In genomic region chr5:110203164-110203895, GRCm38 (mm10) we compare ENCODE assay signal across 9 mouse cellular contexts. TPM values are rescaled to one million over a fixed set of nuclear protein-coding genes. Genes with fewer than 3 reads are reported as not detected.
A peak's percentile ranks its signal among the peaks of the same experiment; 100 is the strongest.
DNase-seq lines count a peak whose midpoint lies in the region; ATAC-seq and TF ChIP-seq lines count a peak whose summit lies in the region.
"Had no signal": no experiment of that assay in that cellular context is flagged by ENCODE, and none has a peak within 500 bp of the region (broad histone marks: within the 10 kb centered on the region; RNA-seq: fewer than 3 reads in every experiment).

No protein-coding gene starts in this region.

- peak in 1 of 2 experiments; percentile 24 for DNase-seq in cerebellum, adult 2 months
- no peak for DNase-seq in cerebellum, adult 9-11 months
- DNase-seq in left cerebral cortex, adult 2 months (ENCODE audit: extremely low spot score in 1 of 2, low spot score in 2 of 2): no peak
- DNase-seq in left cerebral cortex, adult 9 months (ENCODE audit: low spot score in 2 of 2): no peak
- DNase-seq in ES-E14 (ENCODE audit: low read depth, low spot score): no peak
- DNase-seq in induced T-regulatory cell, adult 2 months (ENCODE audit: low read depth): peak; percentile 42

- no peak overlapping the region for H3K4me3 ChIP-seq in cerebellum, adult 2 months (replicated peaks; ENCODE audit: insufficient read depth, low read depth, low read length)
- H3K4me3 ChIP-seq in left cerebral cortex, adult 2 months: no peak overlapping the region
- no peak overlapping the region for H3K4me3 ChIP-seq in ES-E14 (ENCODE audit: insufficient read depth in 1 of 2, low read depth in 1 of 2, low read length in 2 of 2, poor library complexity in 1 of 2, severe bottlenecking in 1 of 2)
- H3K4me3 ChIP-seq in forebrain, embryonic 13.5 days: no peak overlapping the region
- H3K4me3 ChIP-seq: heart, embryonic 15.5 days had no signal

- no peak for ATAC-seq in activated CD4-positive, CD25-positive, alpha-beta regulatory T cell, adult 4 months
- no peak for ATAC-seq in forebrain, embryonic 13.5 days

- no peak overlapping the region for H3K9ac ChIP-seq in ES-E14 (ENCODE audit: insufficient read depth, low read depth, low read length, poor library complexity, severe bottlenecking)
- H3K9ac ChIP-seq in forebrain, embryonic 13.5 days: no peak overlapping the region
- H3K9ac ChIP-seq: heart, embryonic 15.5 days had no signal

- H3K27me3 ChIP-seq in cerebellum, adult 2 months (ENCODE audit: control insufficient read depth, insufficient read depth, low read length): no peaks in the 10 kb centered on the region
- no peaks in the 10 kb centered on the region for H3K27me3 ChIP-seq in forebrain, embryonic 13.5 days
- H3K27me3 ChIP-seq: heart, embryonic 15.5 days had no signal

- no peak overlapping the region for H3K4me2 ChIP-seq in forebrain, embryonic 13.5 days
- H3K4me2 ChIP-seq: heart, embryonic 15.5 days had no signal

- no peak for TF ChIP-seq POLR2A in cerebellum, adult 2 months (IDR thresholded peaks at IDR 0.05; ENCODE audit: borderline replicate concordance, insufficient read depth, low read length)

- peaks cover 26% of the 10 kb centered on the region for H3K36me3 ChIP-seq in ES-E14 (ENCODE audit: control insufficient read depth, insufficient read depth, low read length, poor library complexity, severe bottlenecking)
- H3K36me3 ChIP-seq in forebrain, embryonic 13.5 days (ENCODE audit: poor library complexity, severe bottlenecking): peaks cover 85% of the 10 kb centered on the region

- peaks cover 23% of the 10 kb centered on the region for H3K9me3 ChIP-seq in ES-E14 (ENCODE audit: control insufficient read depth, insufficient read depth, low read depth, low read length)
- no peaks in the 10 kb centered on the region for H3K9me3 ChIP-seq in forebrain, embryonic 13.5 days (replicated peaks)
- H3K9me3 ChIP-seq: heart, embryonic 15.5 days had no signal

- 79% methylated on average over 10 of the region's 10 CpGs for WGBS in cerebellum, adult 2 months
- 87% methylated on average over 10 of the region's 10 CpGs for WGBS in forebrain, embryonic 13.5 days

- H3K27ac ChIP-seq in cerebellum, adult 2 months (ENCODE audit: insufficient read depth, low read length): no peak overlapping the region
- no peak overlapping the region for H3K27ac ChIP-seq in left cerebral cortex, adult 2 months
- H3K27ac ChIP-seq in ES-E14 (ENCODE audit: insufficient read depth, low read depth, low read length, poor library complexity, severe bottlenecking): no peak overlapping the region
- H3K27ac ChIP-seq in forebrain, embryonic 13.5 days: no peak overlapping the region
- H3K27ac ChIP-seq: heart, embryonic 15.5 days had no signal

- intact Hi-C loops in left cerebral cortex, adult 2 months (cut with DNase I): no loop called here

- H3K4me1 ChIP-seq in cerebellum, adult 2 months (ENCODE audit: control insufficient read depth, insufficient read depth, low read length): no peaks in the 10 kb centered on the region
- no peaks in the 10 kb centered on the region for H3K4me1 ChIP-seq in ES-E14 (ENCODE audit: control insufficient read depth in 2 of 2, insufficient read depth in 2 of 2, low read length in 2 of 2, poor library complexity in 1 of 2)
- no peaks in the 10 kb centered on the region for H3K4me1 ChIP-seq in forebrain, embryonic 13.5 days
- H3K4me1 ChIP-seq: heart, embryonic 15.5 days had no signal

- peak; percentile 41; the same call in 1 of the 2 replicates for TF ChIP-seq CTCF in cerebellum, adult 2 months (IDR thresholded peaks at IDR 0.05; ENCODE audit: borderline replicate concordance, insufficient read depth, low read depth, low read length)
- peak; percentile 46 for TF ChIP-seq CTCF in left cerebral cortex, adult 2 months (IDR thresholded peaks at IDR 0.05)

- in situ Hi-C loops in ES-E14 (cut with MboI; ENCODE audit: low sequenced_read_pairs in 2 of 2, unreplicated experiment in 2 of 2): no loop called here

TF ChIP-seq in ES-E14, 5 proteins besides CTCF, POLR2A, EP300 and RAD21:
- TF ChIP-seq ZC3H11A (IDR thresholded peaks at IDR 0.05; ENCODE audit: borderline replicate concordance, low read depth, low read length) (no peak), MAFK (IDR thresholded peaks at IDR 0.05; ENCODE audit: insufficient read depth, low read depth, low read length) (no peak), HCFC1 (IDR thresholded peaks at IDR 0.05; ENCODE audit: borderline replicate concordance, insufficient read depth, low read length) (no peak), CHD2 (IDR thresholded peaks at IDR 0.05; ENCODE audit: low read depth, low read length) (no peak), ZNF384 (IDR thresholded peaks at IDR 0.05; ENCODE audit: low read depth, low read length) (peak; percentile 53; the same call in 1 of the 2 replicates)
TF ChIP-seq in ES-E14: peak in this region for 1.

RNA-seq across cellular contexts. Expression of gene Golga3, which starts 26.8 kb away (rescaled TPM):
- 21.7 and 22.5 TPM in 2 replicates for polyA plus RNA-seq in cerebellum, adult 2 months (2012; rRNA removed)
- 10 to 100 TPM; 47.0 to 49.3 TPM for total RNA-seq in left cerebral cortex, adult 2 months (2021)
- total RNA-seq in ES-E14 (2012; rRNA removed): 20.8 and 24.3 TPM in 2 replicates
- 10 to 100 TPM; 18.0 to 20.7 TPM for polyA plus RNA-seq in activated CD4-positive, CD25-positive, alpha-beta regulatory T cell, adult 4 months (2017; shearing (Covaris generic))
- 18.7 and 20.1 TPM in 2 replicates for polyA plus RNA-seq in forebrain, embryonic 13.5 days (2015; fragmentation: Nextera tagmentation; extraction: Ambion mirVana)

RNA-seq across cellular contexts. Expression of gene Ankle2, which starts 27.5 kb away (rescaled TPM):
- polyA plus RNA-seq in cerebellum, adult 2 months (2012; rRNA removed): 22.8 and 23.5 TPM in 2 replicates
- total RNA-seq in left cerebral cortex, adult 2 months (2021): 10 to 100 TPM; 35.0 to 43.6 TPM
- total RNA-seq in ES-E14 (2012; rRNA removed): 83.3 and 134 TPM in 2 replicates
- polyA plus RNA-seq in activated CD4-positive, CD25-positive, alpha-beta regulatory T cell, adult 4 months (2017; shearing (Covaris generic)): 10 to 100 TPM; 13.8 to 18.3 TPM
- 25.4 and 33.2 TPM in 2 replicates for polyA plus RNA-seq in forebrain, embryonic 13.5 days (2015; fragmentation: Nextera tagmentation; extraction: Ambion mirVana)
